Mouse (Mus musculus) E14TG2a.4 (cell line): ENCODE data around the gene C330021F23Rik.

ENCODE experiments used
- CTCF ChIP-seq: conservative IDR thresholded peaks from 2 replicates; pipeline ENCODE4 v1.5.1; 2014; ENCODE audit warnings: low read length
- NANOG ChIP-seq: IDR thresholded peaks from 2 replicates; pipeline ENCODE4 v1.6.1; 2014; ENCODE audit warnings: borderline replicate concordance, low read length, mixed read lengths
- POU5F1 ChIP-seq: IDR thresholded peaks from 2 replicates; pipeline ENCODE4 v1.6.1; 2014; ENCODE audit warnings: low read length, borderline replicate concordance

GRCm38 (mm10) chr8:3568378-3568777, 588 bp downstream of the C330021F23Rik start:
- no peak for TF ChIP-seq CTCF
- TF ChIP-seq POU5F1 = no peak
- no peak for TF ChIP-seq NANOG
